Mouse (Mus musculus) heart, embryonic 15.5 days (tissue): Measurements from ENCODE around the gene Mafb. TPM values are rescaled to one million over a fixed set of nuclear protein-coding genes. Genes with fewer than 3 reads are reported as not detected.

ENCODE experiments used
- ATAC-seq: fragments of 200-750 bp; cut with Nextera tagmentation; replicated peaks from 2 replicates; pipeline ENCODE4 v1.8.0; 2017; ENCODE audit warnings: low read depth, moderate TSS enrichment; ENCODE audit not compliant: insufficient number of reproducible peaks, insufficient read depth, low FRiP score
- H3K27ac ChIP-seq: fragments of 300-500 bp; sonication (generic); 2 replicates; pipeline ENCODE4 v1.5.1; 2015; ENCODE audit warnings: mild to moderate bottlenecking, inconsistent platforms
- H3K27me3 ChIP-seq: fragments of 300-500 bp; sonication (generic); 2 replicates; pipeline ENCODE4 v1.6.1; 2015; ENCODE audit warnings: inconsistent platforms
- H3K36me3 ChIP-seq: fragments of 300-500 bp; sonication (generic); 2 replicates; pipeline ENCODE4 v1.6.1; 2015; ENCODE audit warnings: mild to moderate bottlenecking, inconsistent platforms
- H3K4me1 ChIP-seq: fragments of 300-500 bp; sonication (generic); replicated peaks from 2 replicates; pipeline ENCODE4 v1.6.1; 2015; ENCODE audit warnings: inconsistent platforms
- H3K4me2 ChIP-seq: fragments of 300-500 bp; sonication (generic); 2 replicates; pipeline ENCODE4 v1.6.1; 2015; ENCODE audit warnings: inconsistent platforms, mild to moderate bottlenecking, moderate library complexity
- H3K4me3 ChIP-seq: fragments of 300-500 bp; sonication (generic); 2 replicates; pipeline ENCODE4 v1.5.1; 2015; ENCODE audit warnings: mild to moderate bottlenecking, inconsistent platforms
- H3K9ac ChIP-seq: fragments of 300-500 bp; sonication (generic); 2 replicates; pipeline ENCODE4 v1.6.1; 2015; ENCODE audit warnings: mild to moderate bottlenecking, inconsistent platforms
- H3K9me3 ChIP-seq: fragments of 300-500 bp; sonication (generic); replicated peaks from 2 replicates; pipeline ENCODE4 v1.6.1; 2016; ENCODE audit warnings: inconsistent platforms
- WGBS: fragments of 180-500 bp; shearing (Covaris S2); methylation state at CpG from one replicate; pipeline ENCODE4 v1.1.7; 2015; ENCODE audit warnings: mixed read lengths; 5-methylcytosine and 5-hydroxymethylcytosine counted together
- polyA plus RNA-seq: library from polyadenylated mRNA; unstranded; fragments of >200 nt; fragmentation: Nextera tagmentation; extraction: Ambion mirVana; gene quantifications from 2 replicates; pipeline ENCODE4 v1.2.1, GENCODE M21; 2015

Gene Mafb
- polyA plus RNA-seq, result 6.7 and 9.5 TPM in 2 replicates

- H3K9me3 ChIP-seq, result no peaks in the 10 kb centered on the region
These were observed at the start of gene Mafb for GRCm38 (mm10) chr2:160366980-160367338. Gene Mafb, minus strand, starts transcription at chr2:160367065.

GRCm38 (mm10) chr2:160415161-160415560 lies 48.3 kb upstream of the Mafb start:
- Histone ChIP-seq H3K4me3 (no peak overlapping the region), H3K9me3 (no peaks in the 10 kb centered on the region), H3K4me2 (no peak overlapping the region), H3K27ac (no peak overlapping the region), H3K27me3 (no peaks in the 10 kb centered on the region), H3K36me3 (no peaks in the 10 kb centered on the region), H3K9ac (no peak overlapping the region), H3K4me1 (no peaks in the 10 kb centered on the region)
- WGBS, result 85% methylated on average over 8 of the region's 8 CpGs
- no peak for ATAC-seq

More at GRCm38 (mm10) chr2:160366980-160367338, at the start of gene Mafb:
- no peaks in the 10 kb centered on the region for H3K36me3 ChIP-seq
- peaks cover 50% of the 10 kb centered on the region for H3K4me1 ChIP-seq
- peak; percentile 92 for ATAC-seq
- 0% methylated on average over 37 of the region's 37 CpGs for WGBS
- peaks cover 71% of the 10 kb centered on the region for H3K27me3 ChIP-seq
- peak within 1 kb of the TSS; percentile 65 for H3K9ac ChIP-seq
- peak within 1 kb of the TSS; percentile 99 for H3K4me2 ChIP-seq
- H3K4me3 ChIP-seq, result peak within 1 kb of the TSS; percentile 60
- peak within 1 kb of the TSS; percentile 89 for H3K27ac ChIP-seq

GRCm38 (mm10) chr2:160414736-160415135 lies 47.9 kb upstream of the Mafb start:
- Histone ChIP-seq H3K9ac (no peak overlapping the region), H3K27ac (no peak overlapping the region), H3K27me3 (no peaks in the 10 kb centered on the region), H3K4me3 (no peak overlapping the region), H3K4me2 (no peak overlapping the region), H3K36me3 (no peaks in the 10 kb centered on the region), H3K4me1 (no peaks in the 10 kb centered on the region), H3K9me3 (no peaks in the 10 kb centered on the region)
- WGBS, result 87% methylated on average over 11 of the region's 11 CpGs
- ATAC-seq, result no peak

GRCm38 (mm10) chr2:160413982-160414381 lies 47.1 kb upstream of the Mafb start:
- H3K36me3 ChIP-seq, result no peaks in the 10 kb centered on the region
- H3K4me1 ChIP-seq, result no peaks in the 10 kb centered on the region
- H3K9ac ChIP-seq, result no peak overlapping the region
- H3K27me3 ChIP-seq, result no peaks in the 10 kb centered on the region
- 98% methylated on average over 5 of the region's 5 CpGs for WGBS
- ATAC-seq, result no peak
- no peak overlapping the region for H3K27ac ChIP-seq
- H3K9me3 ChIP-seq, result no peaks in the 10 kb centered on the region
- H3K4me2 ChIP-seq, result no peak overlapping the region
- no peak overlapping the region for H3K4me3 ChIP-seq

- ATAC-seq, result no peak
- 62% methylated on average over 12 of the region's 12 CpGs for WGBS
- H3K27me3 ChIP-seq, result no peaks in the 10 kb centered on the region
- H3K9ac ChIP-seq, result no peak overlapping the region
- no peaks in the 10 kb centered on the region for H3K4me1 ChIP-seq
- no peak overlapping the region for H3K4me2 ChIP-seq
- H3K36me3 ChIP-seq, result no peaks in the 10 kb centered on the region
- no peak overlapping the region for H3K27ac ChIP-seq
- no peaks in the 10 kb centered on the region for H3K9me3 ChIP-seq
- H3K4me3 ChIP-seq, result no peak overlapping the region
These were observed 46.2 kb upstream of the Mafb start for GRCm38 (mm10) chr2:160413055-160413454.

GRCm38 (mm10) chr2:160411431-160411830 lies 44.6 kb upstream of the Mafb start:
- 48% methylated on average over 7 of the region's 7 CpGs for WGBS
- no peak for ATAC-seq
- Histone ChIP-seq H3K4me2 (no peak overlapping the region), H3K4me3 (no peak overlapping the region), H3K9ac (no peak overlapping the region), H3K4me1 (no peaks in the 10 kb centered on the region), H3K9me3 (no peaks in the 10 kb centered on the region), H3K27me3 (no peaks in the 10 kb centered on the region), H3K27ac (no peak overlapping the region), H3K36me3 (no peaks in the 10 kb centered on the region)

GRCm38 (mm10) chr2:160407720-160408119 lies 40.9 kb upstream of the Mafb start:
- H3K27ac ChIP-seq, result no peak overlapping the region
- H3K4me2 ChIP-seq, result no peak overlapping the region
- WGBS, result 73% methylated on average over 3 of the region's 3 CpGs
- no peaks in the 10 kb centered on the region for H3K27me3 ChIP-seq
- H3K9me3 ChIP-seq, result no peaks in the 10 kb centered on the region
- no peaks in the 10 kb centered on the region for H3K4me1 ChIP-seq
- H3K4me3 ChIP-seq, result no peak overlapping the region
- no peak overlapping the region for H3K9ac ChIP-seq
- no peak for ATAC-seq
- no peaks in the 10 kb centered on the region for H3K36me3 ChIP-seq

- Histone ChIP-seq H3K4me3 (no peak overlapping the region), H3K9ac (no peak overlapping the region), H3K27me3 (peaks cover 10% of the 10 kb centered on the region; the same call in 1 of the 2 replicates), H3K36me3 (no peaks in the 10 kb centered on the region), H3K27ac (no peak overlapping the region), H3K4me1 (no peaks in the 10 kb centered on the region), H3K9me3 (no peaks in the 10 kb centered on the region), H3K4me2 (no peak overlapping the region)
- ATAC-seq, result no peak
- WGBS, result 74% methylated on average over 12 of the region's 12 CpGs
These were observed 30.9 kb upstream of the Mafb start for GRCm38 (mm10) chr2:160397747-160398146.

- H3K36me3 ChIP-seq, result no peaks in the 10 kb centered on the region
- no peak overlapping the region for H3K4me2 ChIP-seq
- peaks cover 29% of the 10 kb centered on the region for H3K27me3 ChIP-seq
- no peaks in the 10 kb centered on the region for H3K9me3 ChIP-seq
- ATAC-seq, result no peak
- WGBS, result 72% methylated on average over 7 of the region's 7 CpGs
- H3K4me3 ChIP-seq, result no peak overlapping the region
- no peak overlapping the region for H3K27ac ChIP-seq
- no peaks in the 10 kb centered on the region for H3K4me1 ChIP-seq
- no peak overlapping the region for H3K9ac ChIP-seq
These were observed 27.9 kb upstream of the Mafb start for GRCm38 (mm10) chr2:160394735-160395134.

GRCm38 (mm10) chr2:160392648-160393047 lies 25.8 kb upstream of the Mafb start:
- Histone ChIP-seq H3K4me1 (no peaks in the 10 kb centered on the region), H3K4me2 (no peak overlapping the region), H3K27ac (no peak overlapping the region), H3K4me3 (no peak overlapping the region), H3K9ac (no peak overlapping the region), H3K36me3 (no peaks in the 10 kb centered on the region), H3K27me3 (peaks cover 23% of the 10 kb centered on the region), H3K9me3 (no peaks in the 10 kb centered on the region)
- ATAC-seq, result no peak
- 52% methylated on average over 3 of the region's 3 CpGs for WGBS

GRCm38 (mm10) chr2:160388596-160388995 lies 21.7 kb upstream of the Mafb start:
- Histone ChIP-seq H3K4me2 (no peak overlapping the region), H3K9ac (no peak overlapping the region), H3K36me3 (no peaks in the 10 kb centered on the region), H3K9me3 (no peaks in the 10 kb centered on the region), H3K4me1 (no peaks in the 10 kb centered on the region), H3K4me3 (no peak overlapping the region), H3K27ac (no peak overlapping the region), H3K27me3 (peaks cover 19% of the 10 kb centered on the region)
- WGBS, result 44% methylated on average over 5 of the region's 5 CpGs
- ATAC-seq, result no peak

GRCm38 (mm10) chr2:160383418-160383817 lies 16.6 kb upstream of the Mafb start:
- Histone ChIP-seq H3K9me3 (no peaks in the 10 kb centered on the region), H3K27me3 (peaks cover 4% of the 10 kb centered on the region; the same call in 1 of the 2 replicates), H3K4me2 (no peak overlapping the region), H3K4me3 (no peak overlapping the region), H3K36me3 (no peaks in the 10 kb centered on the region), H3K4me1 (no peaks in the 10 kb centered on the region), H3K27ac (no peak overlapping the region), H3K9ac (no peak overlapping the region)
- no peak for ATAC-seq
- 57% methylated on average over 3 of the region's 3 CpGs for WGBS
